Mouse (Mus musculus) ES-E14 (cell line): ENCODE measurements around the gene Hist1h2ah. TPM values are rescaled to one million over a fixed set of nuclear protein-coding genes. Genes with fewer than 3 reads are reported as not detected.

ENCODE experiments used
- DNase-seq: peaks from one replicate; pipeline ENCODE4 v3.0.0-alpha.2; 2013; ENCODE audit warnings: low read depth, low spot score
- H3K27ac ChIP-seq: 2 replicates; pipeline ENCODE4 v1.5.1; 2012; ENCODE audit warnings: low read depth, mild to moderate bottlenecking, low read length, moderate library complexity, mixed read lengths; ENCODE audit not compliant: poor library complexity, insufficient read depth, severe bottlenecking
- H3K36me3 ChIP-seq: 2 replicates; pipeline ENCODE4 v1.6.1; 2012; ENCODE audit warnings: mild to moderate bottlenecking, low read length, moderate library complexity, mixed read lengths; ENCODE audit not compliant: control insufficient read depth, poor library complexity, insufficient read depth, severe bottlenecking
- H3K4me1 ChIP-seq, 2 experiments: fragments of 150-350 bp in 1 of 2; sonication (generic) in 1 of 2; 2 replicates each; pipeline ENCODE4 v1.6.1; 2012; ENCODE audit warnings: low read length in 2 of 2, mild to moderate bottlenecking in 1 of 2, mixed read lengths in 1 of 2; ENCODE audit not compliant: control insufficient read depth in 2 of 2, insufficient read depth in 2 of 2, poor library complexity in 1 of 2
- H3K4me3 ChIP-seq, 2 experiments: fragments of 150-350 bp in 1 of 2; sonication (generic) in 1 of 2; 2 replicates each; pipeline ENCODE4 v1.5.1; 2012; ENCODE audit warnings: low read length in 2 of 2, low read depth in 1 of 2, mild to moderate bottlenecking in 1 of 2, mixed read lengths in 1 of 2; ENCODE audit not compliant: insufficient read depth in 1 of 2, poor library complexity in 1 of 2, severe bottlenecking in 1 of 2
- H3K9ac ChIP-seq: 2 replicates; pipeline ENCODE4 v1.6.1; 2012; ENCODE audit warnings: low read depth, mild to moderate bottlenecking, low read length, mixed read lengths; ENCODE audit not compliant: poor library complexity, insufficient read depth, severe bottlenecking
- H3K9me3 ChIP-seq: fragments of 150-350 bp; sonication (generic); 2 replicates; pipeline ENCODE4 v1.6.1; 2012; ENCODE audit warnings: low read depth, mild to moderate bottlenecking, low read length; ENCODE audit not compliant: control insufficient read depth, insufficient read depth
- CHD2 ChIP-seq: IDR thresholded peaks from 2 replicates; pipeline ENCODE4 v1.6.1; 2014; ENCODE audit warnings: mild to moderate bottlenecking, low read depth, low read length, inconsistent platforms
- HCFC1 ChIP-seq: IDR thresholded peaks from 2 replicates; pipeline ENCODE4 v1.6.1; 2012; ENCODE audit warnings: low read length, inconsistent platforms, borderline replicate concordance; ENCODE audit not compliant: insufficient read depth
- MAFK ChIP-seq: IDR thresholded peaks from 2 replicates; pipeline ENCODE4 v1.6.1; 2014; ENCODE audit warnings: mild to moderate bottlenecking, low read depth, low read length, inconsistent platforms; ENCODE audit not compliant: insufficient read depth
- ZC3H11A ChIP-seq: IDR thresholded peaks from 2 replicates; pipeline ENCODE4 v1.6.1; 2012; ENCODE audit warnings: low read depth, mild to moderate bottlenecking, inconsistent platforms, low read length, borderline replicate concordance
- ZNF384 ChIP-seq: IDR thresholded peaks from 2 replicates; pipeline ENCODE4 v1.6.1; 2012; ENCODE audit warnings: low read depth, low read length, inconsistent platforms
- in situ Hi-C, 2 experiments: fragments of 600-800 bp; cut with MboI; formaldehyde crosslinking; loops; one replicate each; pipeline ENCODE4 v1.15.1; 2025; ENCODE audit warnings: low sequenced_read_pairs in 2 of 2, inconsistent platforms in 1 of 2; ENCODE audit not compliant: unreplicated experiment in 2 of 2
- total RNA-seq: library from RNA; depleted of rRNA; stranded (reverse); fragments of 300-350 nt; gene quantifications from 2 replicates; pipeline ENCODE4 v1.2.3, GENCODE M21; 2012

Hist1h2ah gene
- total RNA-seq, 1 experiment = 1,543 TPM

GRCm38 (mm10) chr13:22020901-22021339, 14.4 kb downstream of the Hist1h2ah start:
- no peak for DNase-seq
- Histone ChIP-seq H3K9me3 (no peaks in the 10 kb centered on the region), H3K36me3 (no peaks in the 10 kb centered on the region), H3K4me1 (no peaks in the 10 kb centered on the region), H3K9ac (no peak overlapping the region), H3K27ac (no peak overlapping the region), H3K4me3 (peak overlapping the region; percentile 52 to 62)
- in situ Hi-C loops = loop anchor here (5.0 to 25.0 kb wide), 3 partner anchors 86 to 759 kb away; no protein-coding TSS in a partner anchor
- peak; percentile 89 for TF ChIP-seq MAFK
- no peak for TF ChIP-seq HCFC1
- no peak for TF ChIP-seq ZNF384
- no peak for TF ChIP-seq ZC3H11A

- Histone ChIP-seq H3K27ac (no peak overlapping the region), H3K9ac (no peak overlapping the region), H3K4me3 (peak overlapping the region; percentile 52 to 62), H3K36me3 (no peaks in the 10 kb centered on the region), H3K4me1 (no peaks in the 10 kb centered on the region), H3K9me3 (no peaks in the 10 kb centered on the region)
- in situ Hi-C loops = loop anchor here (5.0 to 25.0 kb wide), 3 partner anchors 85 to 758 kb away; no protein-coding TSS in a partner anchor
- no peak for DNase-seq
- TF ChIP-seq ZC3H11A = no peak
- no peak for TF ChIP-seq MAFK
- TF ChIP-seq HCFC1 = no peak
- TF ChIP-seq CHD2 = no peak
- no peak for TF ChIP-seq ZNF384
Measured at GRCm38 (mm10) chr13:22019934-22020835, 15.2 kb downstream of the Hist1h2ah start.

GRCm38 (mm10) chr13:22015479-22016450, 19.6 kb downstream of the Hist1h2ah start:
- TF ChIP-seq CHD2 = no peak
- no peak for TF ChIP-seq HCFC1
- peak; percentile 95 for TF ChIP-seq ZNF384
- peak; percentile 89 for TF ChIP-seq MAFK
- no peak for TF ChIP-seq ZC3H11A
- Histone ChIP-seq H3K36me3 (no peaks in the 10 kb centered on the region), H3K4me1 (peaks cover 0 to 4% of the 10 kb centered on the region in 2 experiments; a peak in 1 of 4 replicates), H3K4me3 (peak overlapping the region; percentile 3 to 11; a peak in 3 of 4 replicates), H3K9me3 (no peaks in the 10 kb centered on the region), H3K27ac (no peak overlapping the region), H3K9ac (no peak overlapping the region)
- DNase-seq = no peak
- in situ Hi-C loops = loop anchor here in 1 of 2 experiments (25.0 kb wide), 1 partner anchor 753 kb away; no protein-coding TSS in a partner anchor

GRCm38 (mm10) chr13:22014411-22014845, 20.9 kb downstream of the Hist1h2ah start:
- DNase-seq = no peak
- Histone ChIP-seq H3K9me3 (no peaks in the 10 kb centered on the region), H3K9ac (no peak overlapping the region), H3K4me1 (peaks cover 0 to 4% of the 10 kb centered on the region in 2 experiments; a peak in 1 of 4 replicates), H3K4me3 (no peak overlapping the region), H3K36me3 (no peaks in the 10 kb centered on the region), H3K27ac (no peak overlapping the region)
- in situ Hi-C loops = loop anchor here in 1 of 2 experiments (25.0 kb wide), 1 partner anchor 752 kb away; no protein-coding TSS in a partner anchor
- TF ChIP-seq ZNF384 (no peak), MAFK (no peak), HCFC1 (no peak), CHD2 (no peak), ZC3H11A (no peak)
